Mouse (Mus musculus) forebrain, embryonic 13.5 days (tissue): Measurements from ENCODE around the gene Phf14. TPM values are rescaled to one million over a fixed set of nuclear protein-coding genes. Genes with fewer than 3 reads are reported as not detected.

Experiments used
- ATAC-seq: fragments of 200-750 bp; cut with Nextera tagmentation; 2 replicates; pipeline ENCODE4 v1.8.0; 2017
- H3K27ac ChIP-seq: fragments of 300-500 bp; sonication (generic); 2 replicates; pipeline ENCODE4 v1.5.1; 2015; ENCODE audit warnings: inconsistent platforms, mild to moderate bottlenecking, moderate library complexity
- H3K27me3 ChIP-seq: fragments of 300-500 bp; sonication (generic); 2 replicates; pipeline ENCODE4 v1.6.1; 2015; ENCODE audit warnings: mild to moderate bottlenecking, inconsistent platforms
- H3K36me3 ChIP-seq: fragments of 300-500 bp; sonication (generic); 2 replicates; pipeline ENCODE4 v1.6.1; 2015; ENCODE audit warnings: mild to moderate bottlenecking, inconsistent platforms; ENCODE audit not compliant: poor library complexity, severe bottlenecking
- H3K4me1 ChIP-seq: fragments of 300-500 bp; sonication (generic); 2 replicates; pipeline ENCODE4 v1.6.1; 2015; ENCODE audit warnings: inconsistent platforms
- H3K4me2 ChIP-seq: fragments of 300-500 bp; sonication (generic); 2 replicates; pipeline ENCODE4 v1.6.1; 2015; ENCODE audit warnings: inconsistent platforms, mild to moderate bottlenecking, moderate library complexity
- H3K4me3 ChIP-seq: fragments of 300-500 bp; sonication (generic); 2 replicates; pipeline ENCODE4 v1.5.1; 2015; ENCODE audit warnings: mild to moderate bottlenecking, inconsistent platforms
- H3K9ac ChIP-seq: fragments of 300-500 bp; sonication (generic); 2 replicates; pipeline ENCODE4 v1.6.1; 2015; ENCODE audit warnings: mild to moderate bottlenecking, inconsistent platforms
- H3K9me3 ChIP-seq: fragments of 300-500 bp; sonication (generic); replicated peaks from 2 replicates; pipeline ENCODE4 v1.6.1; 2016; ENCODE audit warnings: inconsistent platforms
- WGBS: fragments of 180-500 bp; shearing (Covaris S2); methylation state at CpG from one replicate; pipeline ENCODE4 v1.1.7; 2015; 5-methylcytosine and 5-hydroxymethylcytosine counted together
- polyA plus RNA-seq: library from polyadenylated mRNA; unstranded; fragments of >200 nt; fragmentation: Nextera tagmentation; extraction: Ambion mirVana; gene quantifications from 2 replicates; pipeline ENCODE4 v1.2.1, GENCODE M21; 2015

The Phf14 gene
- polyA plus RNA-seq, 1 experiment from 2014 or later = 109 TPM

DNA sequence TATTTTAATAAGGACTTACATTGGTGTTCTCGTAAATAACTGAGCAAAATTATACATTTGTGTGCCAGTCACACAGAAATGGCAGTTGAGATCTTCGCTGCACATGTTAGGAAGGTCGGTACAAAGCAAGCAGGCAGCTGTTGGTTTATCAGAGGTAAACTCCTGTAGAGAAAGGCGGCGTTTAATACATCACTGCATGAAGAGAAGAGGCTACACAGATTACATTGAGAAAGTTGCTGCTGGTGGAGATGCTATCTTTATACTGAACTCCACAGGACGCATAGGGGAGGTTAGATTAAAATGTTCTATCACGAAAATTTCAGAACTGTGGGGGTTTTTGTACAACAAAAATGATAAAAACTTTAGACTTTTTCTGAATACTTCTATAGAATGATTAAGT, 52.6 kb downstream of the Phf14 start:
- ATAC-seq = no peak
- Histone ChIP-seq H3K27me3 (no peaks in the 10 kb centered on the region), H3K4me1 (no peaks in the 10 kb centered on the region), H3K27ac (no peak overlapping the region), H3K4me2 (no peak overlapping the region), H3K4me3 (no peak overlapping the region), H3K9ac (no peak overlapping the region), H3K9me3 (no peaks in the 10 kb centered on the region), H3K36me3 (peaks cover 17% of the 10 kb centered on the region)
- 90% methylated on average over 7 of the region's 7 CpGs for WGBS

GRCm38 (mm10) chr6:11993782-11994181, 86.2 kb downstream of the Phf14 start:
- Histone ChIP-seq H3K9ac (no peak overlapping the region), H3K4me1 (no peaks in the 10 kb centered on the region), H3K27me3 (no peaks in the 10 kb centered on the region), H3K27ac (no peak overlapping the region), H3K36me3 (peaks cover 48% of the 10 kb centered on the region), H3K4me2 (no peak overlapping the region), H3K4me3 (no peak overlapping the region), H3K9me3 (no peaks in the 10 kb centered on the region)
- peak; percentile 53; the same call in 1 of the 2 replicates for ATAC-seq
- 100% methylated on average over 1 of the region's 1 CpGs for WGBS

DNA sequence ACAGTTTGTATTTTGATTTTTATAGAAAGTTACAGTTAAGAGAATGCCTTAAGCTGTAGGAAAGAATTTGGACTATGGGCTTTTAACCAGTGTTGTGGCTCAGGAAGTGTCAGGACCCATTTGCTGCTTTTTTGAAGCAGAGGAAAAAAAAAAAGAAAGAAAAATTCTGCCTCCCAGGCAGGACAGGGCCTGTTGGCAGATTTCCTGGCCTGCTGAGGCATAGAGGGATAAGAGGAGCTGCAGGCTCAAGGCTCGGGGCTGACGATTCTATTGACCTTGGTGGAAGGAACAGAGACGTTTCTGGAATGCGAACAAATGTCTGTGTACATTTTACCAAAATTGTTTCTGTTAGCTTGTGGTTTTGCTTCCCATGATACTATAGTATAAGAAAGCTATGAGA, 91.0 kb downstream of the Phf14 start:
- H3K4me2 ChIP-seq = no peak overlapping the region
- H3K4me1 ChIP-seq = no peaks in the 10 kb centered on the region
- WGBS = 91% methylated on average over 4 of the region's 4 CpGs
- H3K9ac ChIP-seq = no peak overlapping the region
- H3K27me3 ChIP-seq = no peaks in the 10 kb centered on the region
- H3K4me3 ChIP-seq = no peak overlapping the region
- no peaks in the 10 kb centered on the region for H3K9me3 ChIP-seq
- H3K36me3 ChIP-seq = peaks cover 57% of the 10 kb centered on the region
- ATAC-seq = no peak
- no peak overlapping the region for H3K27ac ChIP-seq

GRCm38 (mm10) chr6:11999506-11999905, 91.9 kb downstream of the Phf14 start:
- ATAC-seq = no peak
- Histone ChIP-seq H3K4me1 (no peaks in the 10 kb centered on the region), H3K27ac (no peak overlapping the region), H3K36me3 (peaks cover 48% of the 10 kb centered on the region), H3K4me3 (no peak overlapping the region), H3K27me3 (no peaks in the 10 kb centered on the region), H3K9ac (no peak overlapping the region), H3K4me2 (no peak overlapping the region), H3K9me3 (no peaks in the 10 kb centered on the region)
- WGBS = 100% methylated on average over 1 of the region's 1 CpGs

DNA sequence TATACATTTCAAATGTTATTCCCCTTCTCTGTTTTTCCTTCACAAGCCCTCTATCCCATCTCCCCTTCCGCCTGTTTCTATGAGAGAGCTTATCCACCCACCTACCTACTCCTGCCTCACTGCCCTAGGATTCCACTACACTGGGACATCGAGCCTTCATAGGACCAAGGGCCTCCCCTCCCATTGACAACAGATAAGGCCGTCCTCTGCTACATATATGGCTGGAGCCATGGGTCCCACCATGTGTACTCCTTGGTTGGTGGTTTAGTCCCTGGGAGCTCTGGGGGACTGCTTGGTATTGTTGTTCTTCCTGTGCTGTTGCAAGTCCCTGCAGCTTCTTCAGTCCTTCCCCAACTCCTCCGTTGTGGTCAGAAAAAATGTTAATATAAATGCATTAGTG, 97.8 kb downstream of the Phf14 start:
- no peak overlapping the region for H3K4me2 ChIP-seq
- ATAC-seq = no peak
- WGBS = 90% methylated on average over 4 of the region's 4 CpGs
- H3K4me1 ChIP-seq = no peaks in the 10 kb centered on the region
- H3K9ac ChIP-seq = no peak overlapping the region
- H3K27ac ChIP-seq = no peak overlapping the region
- no peak overlapping the region for H3K4me3 ChIP-seq
- H3K36me3 ChIP-seq = peaks cover 12% of the 10 kb centered on the region
- no peaks in the 10 kb centered on the region for H3K27me3 ChIP-seq
- no peaks in the 10 kb centered on the region for H3K9me3 ChIP-seq

DNA sequence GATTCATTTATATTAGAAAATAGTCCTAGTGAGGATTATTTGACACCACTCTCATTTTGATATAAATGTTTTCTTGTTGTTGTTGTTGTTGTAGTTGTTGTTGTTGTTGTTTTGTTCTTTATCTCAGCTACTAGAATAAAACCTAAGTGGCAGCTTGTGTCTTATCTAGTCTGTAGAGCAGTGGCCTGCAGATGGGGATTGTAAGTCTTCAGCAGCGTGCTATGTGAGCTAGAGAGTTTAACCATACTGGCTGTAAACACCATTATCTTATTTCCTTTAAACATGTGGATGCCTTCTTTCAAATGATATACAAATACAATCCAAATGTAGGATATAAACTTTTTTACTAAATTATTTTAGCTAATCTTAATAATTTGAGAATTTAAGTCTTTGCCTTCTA, 98.4 kb downstream of the Phf14 start:
- Histone ChIP-seq H3K9ac (no peak overlapping the region), H3K27ac (no peak overlapping the region), H3K4me1 (no peaks in the 10 kb centered on the region), H3K27me3 (no peaks in the 10 kb centered on the region), H3K4me2 (no peak overlapping the region), H3K4me3 (no peak overlapping the region), H3K36me3 (peaks cover 12% of the 10 kb centered on the region), H3K9me3 (no peaks in the 10 kb centered on the region)
- 98% methylated on average over 1 of the region's 1 CpGs for WGBS
- ATAC-seq = no peak

DNA sequence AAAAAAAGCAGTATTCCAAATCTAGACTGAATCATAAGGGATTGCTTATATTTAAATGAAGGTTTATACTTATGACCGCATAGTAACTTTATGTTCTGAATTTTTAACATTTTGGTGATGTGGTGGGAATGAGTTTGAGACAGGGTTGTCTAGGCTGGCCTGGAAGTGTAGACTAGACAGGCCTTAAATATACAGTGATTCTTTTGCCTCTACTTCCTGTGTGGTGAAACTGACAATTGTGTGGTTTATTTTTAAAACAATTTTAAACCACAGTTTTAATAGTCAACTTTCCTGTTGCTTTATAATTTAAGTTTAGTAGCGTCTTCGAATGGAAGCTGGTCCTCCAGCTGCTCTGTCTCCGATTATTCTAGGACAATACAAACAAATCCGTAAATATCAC, 104.5 kb downstream of the Phf14 start:
- Histone ChIP-seq H3K27me3 (no peaks in the 10 kb centered on the region), H3K4me2 (no peak overlapping the region), H3K4me1 (peaks cover 6% of the 10 kb centered on the region), H3K9ac (no peak overlapping the region), H3K9me3 (no peaks in the 10 kb centered on the region), H3K4me3 (no peak overlapping the region), H3K27ac (no peak overlapping the region), H3K36me3 (peaks cover 4% of the 10 kb centered on the region; the same call in 1 of the 2 replicates)
- 97% methylated on average over 5 of the region's 5 CpGs for WGBS
- no peak for ATAC-seq

- no peaks in the 10 kb centered on the region for H3K27me3 ChIP-seq
- no peak overlapping the region for H3K4me2 ChIP-seq
- no peak overlapping the region for H3K9ac ChIP-seq
- no peak overlapping the region for H3K4me3 ChIP-seq
- no peaks in the 10 kb centered on the region for H3K9me3 ChIP-seq
- peaks cover 6% of the 10 kb centered on the region for H3K4me1 ChIP-seq
- H3K36me3 ChIP-seq = peaks cover 7% of the 10 kb centered on the region; the same call in 1 of the 2 replicates
- ATAC-seq = peak; percentile 63
- H3K27ac ChIP-seq = no peak overlapping the region
- WGBS = 16% methylated on average over 2 of the region's 2 CpGs
These were observed 106.4 kb downstream of the Phf14 start for GRCm38 (mm10) chr6:12014035-12014434.

DNA sequence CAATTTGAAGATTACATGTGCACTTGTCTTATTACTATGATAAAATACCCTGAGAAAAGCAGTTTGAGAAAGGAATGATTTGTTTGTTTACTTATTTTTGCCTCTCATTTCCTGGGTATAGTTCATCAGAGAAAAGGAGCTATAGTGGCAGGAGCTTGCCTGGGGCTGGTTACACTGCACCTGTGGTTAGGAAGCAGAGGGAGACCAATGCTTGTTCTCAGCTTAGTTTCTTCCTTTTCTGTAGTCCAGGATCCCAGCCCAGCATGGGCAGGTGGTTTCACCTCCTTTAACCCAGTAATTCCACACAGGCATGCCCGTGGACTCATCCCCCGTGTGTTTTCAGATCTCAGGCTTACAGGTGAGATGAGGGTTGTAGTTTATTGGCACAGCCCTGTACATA, 107.1 kb downstream of the Phf14 start:
- no peak for ATAC-seq
- Histone ChIP-seq H3K9me3 (no peaks in the 10 kb centered on the region), H3K27ac (no peak overlapping the region), H3K4me2 (no peak overlapping the region), H3K36me3 (peaks cover 7% of the 10 kb centered on the region; the same call in 1 of the 2 replicates), H3K4me3 (no peak overlapping the region), H3K4me1 (peaks cover 6% of the 10 kb centered on the region), H3K9ac (no peak overlapping the region), H3K27me3 (no peaks in the 10 kb centered on the region)
- WGBS = 86% methylated on average over 2 of the region's 2 CpGs

GRCm38 (mm10) chr6:12019736-12020135, 112.1 kb downstream of the Phf14 start:
- Histone ChIP-seq H3K4me1 (no peaks in the 10 kb centered on the region), H3K27ac (no peak overlapping the region), H3K4me2 (no peak overlapping the region), H3K36me3 (peaks cover 21% of the 10 kb centered on the region; the same call in 1 of the 2 replicates), H3K9ac (no peak overlapping the region), H3K9me3 (no peaks in the 10 kb centered on the region), H3K27me3 (no peaks in the 10 kb centered on the region), H3K4me3 (no peak overlapping the region)
- no peak for ATAC-seq
- WGBS = 72% methylated on average over 1 of the region's 1 CpGs

DNA sequence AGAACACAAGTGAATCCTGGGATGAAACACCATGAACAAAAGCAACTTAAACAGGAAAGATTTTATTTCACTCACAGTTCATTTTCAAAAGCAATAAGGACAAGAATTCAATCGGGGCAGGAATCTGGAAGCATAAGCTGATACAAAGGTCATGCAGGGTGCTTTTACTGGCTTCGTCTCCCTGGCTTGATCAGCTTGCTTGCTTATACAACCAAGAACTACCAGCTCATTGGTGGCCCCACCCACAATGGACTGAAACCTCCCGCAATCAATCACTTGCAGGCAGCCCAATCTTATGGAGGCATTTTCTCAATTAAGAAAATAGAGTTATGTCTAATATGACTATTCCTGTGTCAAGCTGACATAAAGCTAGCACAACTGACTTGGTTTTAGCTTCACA, 112.5 kb downstream of the Phf14 start:
- Histone ChIP-seq H3K27me3 (no peaks in the 10 kb centered on the region), H3K4me2 (no peak overlapping the region), H3K4me1 (no peaks in the 10 kb centered on the region), H3K4me3 (no peak overlapping the region), H3K9me3 (no peaks in the 10 kb centered on the region), H3K9ac (no peak overlapping the region), H3K36me3 (peaks cover 21% of the 10 kb centered on the region; the same call in 1 of the 2 replicates), H3K27ac (no peak overlapping the region)
- no peak for ATAC-seq
- 92% methylated on average over 3 of the region's 3 CpGs for WGBS

- WGBS = 89% methylated on average over 4 of the region's 4 CpGs
- no peak for ATAC-seq
These were observed 113.1 kb downstream of the Phf14 start for GRCm38 (mm10) chr6:12020738-12021137.

GRCm38 (mm10) chr6:12021480-12021879, 113.9 kb downstream of the Phf14 start:
- no peak overlapping the region for H3K4me3 ChIP-seq

More at GRCm38 (mm10) chr6:12020738-12021137, 113.1 kb downstream of the Phf14 start:
- Histone ChIP-seq H3K4me2 (no peak overlapping the region), H3K4me3 (no peak overlapping the region), H3K27ac (no peak overlapping the region), H3K9ac (no peak overlapping the region), H3K27me3 (no peaks in the 10 kb centered on the region), H3K4me1 (no peaks in the 10 kb centered on the region), H3K9me3 (no peaks in the 10 kb centered on the region), H3K36me3 (peaks cover 21% of the 10 kb centered on the region; the same call in 1 of the 2 replicates)

More at GRCm38 (mm10) chr6:12021480-12021879, 113.9 kb downstream of the Phf14 start:
- WGBS = 91% methylated on average over 4 of the region's 4 CpGs
- Histone ChIP-seq H3K27me3 (no peaks in the 10 kb centered on the region), H3K9me3 (no peaks in the 10 kb centered on the region), H3K27ac (no peak overlapping the region), H3K9ac (no peak overlapping the region), H3K36me3 (peaks cover 21% of the 10 kb centered on the region; the same call in 1 of the 2 replicates), H3K4me1 (no peaks in the 10 kb centered on the region), H3K4me2 (no peak overlapping the region)
- ATAC-seq = no peak
